Mouse (Mus musculus): ENCODE results near the gene Bzw2. TPM values are rescaled to one million over a fixed set of nuclear protein-coding genes. Genes with fewer than 3 reads are reported as not detected.

Bzw2 gene
- polyA plus RNA-seq, 1 experiment from 2014 or later = 157 TPM

Other genes with a start within 250 kb of the Bzw2 start
- gene Agr3, start 232.5 kb downstream of the Bzw2 start, polyA plus RNA-seq (2015; fragmentation: Nextera tagmentation; extraction: Ambion mirVana) = 1.2 and 2.7 TPM in 2 replicates
- gene Agr2, start 165.2 kb downstream of the Bzw2 start, polyA plus RNA-seq (2015; fragmentation: Nextera tagmentation; extraction: Ambion mirVana) = 6.9 and 11.0 TPM in 2 replicates
- gene Tspan13, start 115.6 kb downstream of the Bzw2 start, polyA plus RNA-seq (2015; fragmentation: Nextera tagmentation; extraction: Ambion mirVana) = 134 and 139 TPM in 2 replicates
- gene Ankmy2, start 966 bp downstream of the Bzw2 start, polyA plus RNA-seq (2015; fragmentation: Nextera tagmentation; extraction: Ambion mirVana) = 36.9 and 39.2 TPM in 2 replicates
- gene Lrrc72, start 95.3 kb upstream of the Bzw2 start, polyA plus RNA-seq (2015; fragmentation: Nextera tagmentation; extraction: Ambion mirVana) = not detected in 2 replicates
- gene Sostdc1, start 156.1 kb upstream of the Bzw2 start, polyA plus RNA-seq (2015; fragmentation: Nextera tagmentation; extraction: Ambion mirVana) = 2.3 and 3.7 TPM in 2 replicates
- 12.4 and 15.4 TPM in 2 replicates for gene Ispd, start 223.4 kb upstream of the Bzw2 start, polyA plus RNA-seq (2015; fragmentation: Nextera tagmentation; extraction: Ambion mirVana)
- gene D630036H23Rik, start 224.1 kb upstream of the Bzw2 start, polyA plus RNA-seq (2015; fragmentation: Nextera tagmentation; extraction: Ambion mirVana) = 1.2 and 1.7 TPM in 2 replicates